Mouse (Mus musculus): ENCODE measurements around the gene Mcu. TPM values are rescaled to one million over a fixed set of nuclear protein-coding genes. Genes with fewer than 3 reads are reported as not detected.

Mcu gene
- polyA plus RNA-seq, 1 experiment = 30.0 TPM

DNA sequence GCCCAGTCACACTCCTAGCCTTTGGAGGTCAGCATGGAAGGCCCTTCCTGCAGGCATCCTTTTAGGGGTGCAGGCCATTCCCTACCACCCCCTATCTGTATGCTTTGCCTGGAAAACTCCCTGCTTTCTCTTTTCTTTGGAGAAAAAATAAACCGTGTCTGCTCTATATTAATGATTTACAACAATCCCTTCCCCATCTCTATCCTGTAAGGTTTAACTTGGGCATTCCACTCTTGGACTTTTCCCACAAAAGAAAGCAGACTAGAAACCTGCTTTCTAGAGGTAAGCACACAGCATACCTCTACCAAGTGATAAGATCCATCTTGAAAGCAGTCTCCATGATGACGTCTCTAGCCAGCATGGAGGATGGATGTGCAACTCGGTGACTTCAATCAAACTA is 75.9 kb downstream of the Mcu start:
- DNase-seq (ENCODE audit: extremely low spot score in 1 of 2, low spot score in 1 of 2) = no peak

- DNase-seq (ENCODE audit: extremely low spot score in 1 of 2, low spot score in 1 of 2) = no peak
Measured at GRCm38 (mm10) chr10:59540081-59540480, 76.4 kb downstream of the Mcu start.

- DNase-seq (ENCODE audit: extremely low spot score in 1 of 2, low spot score in 1 of 2) = peak in 1 of 2 experiments; percentile 70
Measured at GRCm38 (mm10) chr10:59539533-59539875, 77.0 kb downstream of the Mcu start.

GRCm38 (mm10) chr10:59538767-59539532 is 77.5 kb downstream of the Mcu start:
- DNase-seq (ENCODE audit: extremely low spot score in 1 of 2, low spot score in 1 of 2) = peak in 1 of 2 experiments; percentile 15

DNA sequence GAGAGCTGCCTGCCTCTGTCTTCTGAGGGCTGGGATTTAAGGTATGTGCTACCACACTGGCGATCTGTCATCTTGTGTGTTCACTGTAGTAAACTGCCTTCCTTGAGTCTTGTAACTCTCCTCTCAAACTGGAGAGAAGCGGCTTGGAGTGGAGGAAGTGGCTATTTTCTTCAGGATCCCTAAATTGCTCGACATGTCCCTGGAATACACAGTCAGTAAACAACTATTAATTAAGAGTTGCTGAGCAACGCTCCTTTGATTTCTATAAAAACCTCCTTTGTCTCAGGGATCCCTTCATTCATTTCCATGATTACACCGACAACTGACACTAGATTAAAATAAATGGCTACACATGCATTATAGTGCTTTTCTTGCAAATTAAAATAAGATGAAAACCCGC is 78.4 kb downstream of the Mcu start:
- DNase-seq (ENCODE audit: extremely low spot score in 1 of 2, low spot score in 1 of 2) = peak in 1 of 2 experiments; percentile 18

DNA sequence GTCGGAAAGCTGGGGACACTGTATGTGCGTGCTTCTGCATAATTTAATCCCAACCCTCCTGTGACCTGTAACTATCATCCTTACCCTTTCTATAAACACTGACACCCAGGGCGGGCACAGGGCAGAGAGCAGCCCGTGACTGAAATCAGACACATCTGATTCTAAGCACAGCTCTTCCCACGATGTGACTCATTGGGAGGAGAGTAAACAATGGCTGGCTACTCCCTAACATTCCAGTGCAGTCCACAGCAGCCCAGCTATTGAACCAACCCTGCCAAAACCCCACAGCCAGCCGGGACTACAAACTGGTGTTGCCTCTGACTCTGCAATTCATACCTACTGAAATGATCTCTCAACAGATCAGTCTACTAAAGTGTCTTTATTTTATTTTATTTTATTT is 78.9 kb downstream of the Mcu start:
- no peak for DNase-seq (ENCODE audit: extremely low spot score in 1 of 2, low spot score in 1 of 2)

DNA sequence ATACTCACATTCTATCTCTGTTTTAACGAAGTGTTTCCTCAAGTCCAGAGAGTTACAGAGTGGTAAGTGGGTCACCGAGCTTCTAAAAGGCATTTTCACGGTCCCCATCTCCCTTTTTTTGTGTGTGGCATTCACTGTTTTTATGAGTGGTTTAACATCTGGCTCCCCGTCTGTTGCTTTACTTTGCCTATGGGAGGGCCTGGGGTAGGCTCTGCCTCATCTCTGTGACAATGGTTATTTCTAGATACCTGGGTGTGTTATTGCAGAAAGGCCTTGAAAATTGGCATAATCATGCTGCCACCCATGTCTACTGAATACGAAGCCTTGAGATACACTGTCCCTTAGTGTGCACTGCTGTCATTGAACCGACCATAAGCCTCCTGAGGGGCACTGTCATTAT is 84.2 kb downstream of the Mcu start:
- peak in 1 of 2 experiments; percentile 45 for DNase-seq (ENCODE audit: extremely low spot score in 1 of 2, low spot score in 1 of 2)

GRCm38 (mm10) chr10:59527819-59528218 is 88.7 kb downstream of the Mcu start:
- no peak for DNase-seq (ENCODE audit: extremely low spot score in 1 of 2, low spot score in 1 of 2)

GRCm38 (mm10) chr10:59527311-59527710 is 89.2 kb downstream of the Mcu start:
- DNase-seq (ENCODE audit: extremely low spot score in 1 of 2, low spot score in 1 of 2) = no peak

GRCm38 (mm10) chr10:59524675-59525074 is 91.8 kb downstream of the Mcu start:
- DNase-seq (ENCODE audit: extremely low spot score in 1 of 2, low spot score in 1 of 2) = no peak

DNA sequence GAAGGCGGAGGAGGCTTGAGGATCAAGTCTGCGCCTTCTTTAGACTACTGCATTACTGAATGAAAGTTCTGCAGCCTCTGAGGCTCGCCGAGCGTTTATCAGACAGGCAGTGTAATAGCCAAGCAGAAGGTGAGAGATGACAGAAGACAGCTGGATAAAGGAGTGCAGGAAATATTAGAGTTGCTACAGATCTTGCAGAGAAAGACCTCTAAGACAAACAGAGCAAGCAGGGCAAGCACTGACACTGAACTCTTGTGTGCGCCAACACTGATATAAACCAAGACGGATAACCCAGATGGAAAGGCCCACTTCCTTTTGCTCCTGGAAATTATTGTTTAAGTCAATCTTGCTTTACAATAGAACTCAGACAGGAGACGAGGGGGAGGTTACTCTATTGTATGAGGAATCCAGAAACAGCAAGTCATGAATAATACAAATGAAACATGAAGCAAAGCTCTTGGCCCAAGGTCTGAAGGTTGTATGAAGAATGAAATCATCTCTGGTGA is 92.6 kb downstream of the Mcu start:
- DNase-seq (ENCODE audit: extremely low spot score in 1 of 2, low spot score in 1 of 2) = no peak

DNA sequence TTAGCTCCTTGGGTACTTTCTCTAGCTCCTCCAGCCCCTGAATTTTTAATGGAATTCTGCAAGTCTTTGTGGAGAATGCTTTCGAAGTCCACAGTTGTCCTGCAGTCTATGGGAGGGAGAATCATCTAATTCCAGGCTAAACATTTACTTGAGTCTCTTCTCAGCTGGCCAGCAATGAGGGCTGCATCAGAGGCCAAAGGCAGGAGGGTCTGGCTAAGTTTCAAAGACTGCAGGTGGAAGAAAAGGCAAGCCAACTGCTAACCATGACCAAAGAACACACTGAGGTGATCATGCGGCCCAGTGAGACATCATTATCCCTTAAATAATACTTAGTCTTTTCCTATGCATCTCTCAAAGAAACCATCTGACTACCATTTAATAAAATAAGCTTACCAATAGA is 95.8 kb downstream of the Mcu start:
- DNase-seq (ENCODE audit: extremely low spot score in 1 of 2, low spot score in 1 of 2) = no peak

DNA sequence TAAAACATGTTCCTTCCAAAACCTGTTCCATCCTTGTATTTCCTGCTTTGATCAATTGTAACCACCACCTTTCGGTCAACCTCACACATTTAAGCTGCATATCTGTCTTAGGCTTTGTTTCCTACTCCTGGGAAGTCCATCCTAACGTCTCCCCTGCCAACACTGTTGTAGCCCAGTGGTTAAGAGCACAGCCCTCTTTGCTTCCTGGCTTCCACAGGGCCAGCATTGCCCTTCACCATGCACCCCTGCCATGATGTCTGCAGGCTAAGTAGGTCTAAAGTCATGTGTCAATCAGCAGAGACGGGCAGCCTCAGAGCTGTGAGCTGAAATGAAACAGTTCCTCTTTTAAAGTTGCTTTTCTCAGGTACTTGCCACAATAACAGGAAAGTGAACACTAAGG is 97.1 kb downstream of the Mcu start:
- DNase-seq (ENCODE audit: extremely low spot score in 1 of 2, low spot score in 1 of 2) = no peak

DNA sequence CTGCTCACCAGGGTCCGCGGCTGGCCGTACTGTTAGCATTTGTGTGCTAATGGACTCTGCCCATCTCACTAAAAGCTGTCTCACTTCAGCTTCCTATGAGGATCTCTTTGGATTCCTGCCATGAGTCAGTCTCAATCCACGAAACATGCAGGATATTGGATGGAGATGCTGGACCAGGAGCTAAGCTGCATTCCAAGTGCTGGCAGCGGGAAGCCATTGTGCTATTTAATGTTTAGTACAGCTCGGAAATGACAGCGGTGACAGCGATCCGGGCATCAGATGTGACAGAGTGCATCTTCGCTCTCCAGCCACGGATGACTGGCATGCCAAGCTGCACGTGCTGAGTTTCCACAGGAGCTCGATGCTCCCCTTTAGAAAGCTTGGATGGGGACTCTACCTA is 99.3 kb downstream of the Mcu start:
- no peak for DNase-seq (ENCODE audit: extremely low spot score in 1 of 2, low spot score in 1 of 2)

DNA sequence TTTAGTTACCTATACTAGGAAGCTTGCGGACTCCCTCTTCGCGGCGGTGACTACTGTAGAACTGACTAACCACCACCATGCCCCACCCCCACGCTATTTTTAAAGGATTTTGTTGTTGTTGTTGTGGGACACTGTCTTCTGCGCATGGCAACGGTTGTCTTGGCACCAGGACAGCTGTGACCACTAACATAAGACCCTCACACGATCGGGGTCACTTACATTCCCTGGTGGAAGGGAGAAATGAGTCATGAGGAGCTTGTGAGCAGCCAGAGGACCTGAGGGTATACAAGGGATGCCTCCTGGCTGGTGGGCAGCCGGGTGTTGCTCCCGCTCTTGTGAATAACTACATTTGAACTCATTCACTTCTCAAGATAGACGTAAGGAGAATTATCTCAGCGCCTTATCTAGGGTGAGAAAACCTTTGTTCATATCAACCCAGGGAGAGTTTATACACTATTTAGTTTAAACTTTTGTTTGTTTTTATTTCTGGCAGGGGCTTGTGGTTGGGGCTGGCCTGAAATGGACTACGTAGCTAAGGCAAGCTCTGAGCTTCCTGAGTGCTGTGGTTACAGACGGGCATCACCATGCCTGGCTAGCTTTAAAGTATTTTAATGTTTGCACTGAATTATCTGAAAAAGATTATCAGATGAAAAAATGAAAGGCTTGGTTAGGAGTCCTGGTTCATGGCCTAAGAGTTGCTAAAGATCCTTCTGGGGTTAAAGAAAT is 101.6 kb downstream of the Mcu start:
- no peak for DNase-seq (ENCODE audit: extremely low spot score in 1 of 2, low spot score in 1 of 2)

DNA sequence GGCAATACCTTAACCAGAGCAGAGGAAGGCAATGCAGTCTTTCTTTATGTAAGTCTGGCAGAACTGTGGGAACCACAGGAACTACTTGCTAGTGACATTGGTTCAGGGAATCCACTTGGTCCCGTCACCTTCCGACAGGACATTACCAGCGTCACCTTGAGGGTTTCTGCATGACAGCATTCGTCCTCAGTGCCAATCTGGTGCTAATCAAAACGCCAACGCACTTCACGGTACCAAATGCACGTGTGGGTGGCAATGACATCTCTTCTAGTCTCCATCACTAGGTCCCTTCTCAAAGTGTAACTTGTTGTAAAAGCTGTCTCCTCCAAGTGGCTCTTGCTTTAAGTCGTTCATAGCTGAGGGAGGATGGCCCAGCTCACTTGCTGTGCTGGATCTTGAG is 104.3 kb downstream of the Mcu start:
- DNase-seq (ENCODE audit: extremely low spot score in 1 of 2, low spot score in 1 of 2) = no peak

GRCm38 (mm10) chr10:59511427-59511963 is 105.0 kb downstream of the Mcu start:
- DNase-seq (ENCODE audit: extremely low spot score in 1 of 2, low spot score in 1 of 2) = no peak

DNA sequence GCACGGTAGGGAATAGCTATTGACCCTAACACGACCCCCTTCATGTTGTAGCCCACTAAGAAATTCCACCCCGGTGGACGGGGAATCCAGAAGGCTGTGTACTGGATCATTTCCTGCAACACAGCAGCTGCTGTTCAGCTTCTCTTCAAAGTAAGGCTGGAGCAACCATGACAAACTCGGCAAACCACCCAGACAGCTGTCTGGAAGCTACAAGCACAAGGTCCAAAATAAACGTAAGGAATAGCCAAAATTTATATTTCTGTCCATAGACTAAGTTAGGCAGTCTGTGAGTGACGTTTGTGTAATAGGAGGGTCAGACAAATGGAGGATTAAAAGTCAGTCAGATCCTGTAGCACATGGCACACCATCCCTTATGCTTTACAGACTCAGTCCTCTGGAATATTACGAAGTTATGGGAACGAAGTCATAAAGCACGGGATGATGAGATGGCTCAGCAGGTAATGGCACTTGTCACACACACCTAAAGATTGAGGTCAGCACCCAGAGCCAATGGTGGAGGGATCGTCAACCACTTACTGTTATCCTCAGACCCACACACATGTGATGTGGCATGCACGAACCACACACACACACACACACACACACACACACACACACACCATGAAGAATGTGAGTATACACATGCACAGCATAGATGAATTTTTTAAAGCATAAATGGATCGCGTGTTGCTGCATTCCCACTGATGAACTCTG is 105.6 kb downstream of the Mcu start:
- no peak for DNase-seq (ENCODE audit: extremely low spot score in 1 of 2, low spot score in 1 of 2)

- DNase-seq (ENCODE audit: extremely low spot score in 1 of 2, low spot score in 1 of 2) = no peak
Measured at GRCm38 (mm10) chr10:59509197-59509596, 107.3 kb downstream of the Mcu start.

DNA sequence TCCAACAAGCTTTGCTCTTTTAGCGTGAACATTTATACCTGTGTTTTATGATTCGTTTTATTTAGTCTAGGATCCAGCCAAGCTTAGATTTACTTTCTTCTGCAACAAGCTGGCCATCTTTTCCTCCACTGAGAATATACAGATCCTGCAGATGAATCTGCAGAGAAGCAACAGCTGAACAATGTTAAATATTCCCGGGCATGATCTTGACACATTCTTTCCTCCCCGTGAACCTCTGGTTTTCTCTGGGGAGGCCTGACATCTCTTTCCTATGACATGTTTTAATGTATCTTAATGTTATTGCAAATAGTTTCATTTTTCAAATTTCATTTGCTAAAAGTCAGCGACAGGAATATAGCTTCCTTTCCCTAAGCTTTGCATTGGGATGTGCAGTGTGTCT is 109.8 kb downstream of the Mcu start:
- no peak for DNase-seq (ENCODE audit: extremely low spot score in 1 of 2, low spot score in 1 of 2)

DNA sequence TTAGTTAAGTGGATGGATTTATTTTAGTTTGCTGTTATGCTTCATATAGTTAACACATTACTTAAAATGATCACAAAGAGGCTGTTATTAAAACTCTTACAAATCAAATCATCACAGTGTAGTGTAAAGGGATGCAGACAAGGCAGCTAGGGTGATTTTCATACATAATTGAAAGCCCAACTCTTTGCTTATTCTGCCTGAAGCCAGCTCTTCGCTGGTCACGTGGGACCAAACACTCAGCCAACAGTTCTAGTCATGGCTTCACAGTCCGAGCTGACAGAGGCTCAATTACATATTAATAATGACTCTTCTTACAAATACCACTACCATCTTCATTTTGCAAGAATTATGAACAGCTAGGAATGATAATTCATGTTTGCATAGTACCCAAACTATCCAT is 112.2 kb downstream of the Mcu start:
- no peak for DNase-seq (ENCODE audit: extremely low spot score in 1 of 2, low spot score in 1 of 2)
